Mouse (Mus musculus) embryo, embryonic 10 days (tissue): ENCODE results near the gene Hsdl1.

Source experiments
- DNase-seq: peaks from one replicate; pipeline ENCODE4 v3.0.0-alpha.2; 2015; ENCODE audit warnings: low spot score

Gene Hsdl1

GRCm38 (mm10) chr8:119574437-119575365 is at the start of gene Hsdl1, which contains the start of gene Dnaaf1:
Gene Hsdl1, minus strand, starts transcription at chr8:119575183.
Gene Dnaaf1, plus strand, starts transcription at chr8:119575235.
- peak; percentile 95 for DNase-seq

- no peak for DNase-seq
Observed at GRCm38 (mm10) chr8:119623744-119624143, 48.8 kb upstream of the Hsdl1 start.

- no peak for DNase-seq
Observed at GRCm38 (mm10) chr8:119623061-119623460, 48.1 kb upstream of the Hsdl1 start.

GRCm38 (mm10) chr8:119622555-119622954 is 47.6 kb upstream of the Hsdl1 start:
- DNase-seq, result no peak

GRCm38 (mm10) chr8:119620848-119621465 is 46.0 kb upstream of the Hsdl1 start:
- no peak for DNase-seq

GRCm38 (mm10) chr8:119620116-119620840 is 45.3 kb upstream of the Hsdl1 start:
- DNase-seq, result no peak

- no peak for DNase-seq
Observed at GRCm38 (mm10) chr8:119618887-119619286, 43.9 kb upstream of the Hsdl1 start.

- no peak for DNase-seq
Observed at GRCm38 (mm10) chr8:119617586-119617985, 42.6 kb upstream of the Hsdl1 start.

- no peak for DNase-seq
Observed at GRCm38 (mm10) chr8:119616811-119617210, 41.8 kb upstream of the Hsdl1 start.

GRCm38 (mm10) chr8:119616358-119616757 is 41.4 kb upstream of the Hsdl1 start:
- no peak for DNase-seq

- no peak for DNase-seq
Observed at GRCm38 (mm10) chr8:119615096-119615495, 40.1 kb upstream of the Hsdl1 start.

- no peak for DNase-seq
Observed at GRCm38 (mm10) chr8:119612471-119612870, 37.5 kb upstream of the Hsdl1 start, which contains the start of gene Adad2. Gene Adad2, plus strand, starts transcription at chr8:119612747.

- no peak for DNase-seq
Observed at GRCm38 (mm10) chr8:119606224-119606623, 31.2 kb upstream of the Hsdl1 start.

GRCm38 (mm10) chr8:119604996-119605395 is 30.0 kb upstream of the Hsdl1 start, which contains the start of gene Taf1c:
Gene Taf1c, minus strand, starts transcription at chr8:119605222.
- DNase-seq, result peak; percentile 96

- DNase-seq, result no peak
Observed at GRCm38 (mm10) chr8:119604398-119604803, 29.4 kb upstream of the Hsdl1 start.

GRCm38 (mm10) chr8:119603771-119604170 is 28.8 kb upstream of the Hsdl1 start:
- no peak for DNase-seq

GRCm38 (mm10) chr8:119591456-119591855 is 16.5 kb upstream of the Hsdl1 start:
- no peak for DNase-seq

- DNase-seq, result no peak
Observed at GRCm38 (mm10) chr8:119590348-119590747, 15.4 kb upstream of the Hsdl1 start.

GRCm38 (mm10) chr8:119588844-119589243 is 13.9 kb upstream of the Hsdl1 start:
- DNase-seq, result peak; percentile 64

GRCm38 (mm10) chr8:119588321-119588720 is 13.3 kb upstream of the Hsdl1 start:
- no peak for DNase-seq

GRCm38 (mm10) chr8:119585901-119586300 is 10.9 kb upstream of the Hsdl1 start:
- DNase-seq, result no peak

- DNase-seq, result no peak
Observed at GRCm38 (mm10) chr8:119580441-119581161, 5.6 kb upstream of the Hsdl1 start.
